Mouse (Mus musculus) forebrain, postnatal 0 days (tissue): ENCODE measurements around the gene Dpp6. TPM values are rescaled to one million over a fixed set of nuclear protein-coding genes. Genes with fewer than 3 reads are reported as not detected.

ENCODE experiments used
- ATAC-seq: fragments of 200-750 bp; cut with Nextera tagmentation; 2 replicates; pipeline ENCODE4 v1.8.0; 2017; ENCODE audit warnings: mild to moderate bottlenecking, moderate library complexity
- DNase-seq: peaks from one replicate; pipeline ENCODE4 v3.0.0-alpha.2; 2015
- H3K27ac ChIP-seq: fragments of 300-500 bp; sonication (generic); 2 replicates; pipeline ENCODE4 v1.5.1; 2014; ENCODE audit warnings: low read depth, mild to moderate bottlenecking, antibody characterized with exemption, low read length, moderate library complexity, mixed read lengths
- H3K27me3 ChIP-seq: fragments of 300-500 bp; sonication (generic); 2 replicates; pipeline ENCODE4 v1.6.1; 2014; ENCODE audit warnings: mild to moderate bottlenecking, low read length, mixed read lengths; ENCODE audit not compliant: insufficient read depth
- H3K36me3 ChIP-seq: fragments of 300-500 bp; sonication (generic); 2 replicates; pipeline ENCODE4 v1.6.1; 2014; ENCODE audit warnings: mild to moderate bottlenecking, moderate library complexity; ENCODE audit not compliant: insufficient read depth
- H3K4me1 ChIP-seq: fragments of 300-500 bp; sonication (generic); 2 replicates; pipeline ENCODE4 v1.6.1; 2014; ENCODE audit warnings: antibody characterized with exemption; ENCODE audit not compliant: insufficient read depth
- H3K4me2 ChIP-seq: fragments of 300-500 bp; sonication (generic); 2 replicates; pipeline ENCODE4 v1.6.1; 2014; ENCODE audit warnings: low read depth, mild to moderate bottlenecking, moderate library complexity
- H3K4me3 ChIP-seq: fragments of 300-500 bp; sonication (generic); 2 replicates; pipeline ENCODE4 v1.5.1; 2014; ENCODE audit warnings: low read depth, low read length, mixed read lengths
- H3K9ac ChIP-seq: fragments of 300-500 bp; sonication (generic); 2 replicates; pipeline ENCODE4 v1.6.1; 2014; ENCODE audit warnings: mild to moderate bottlenecking
- H3K9me3 ChIP-seq: fragments of 300-500 bp; sonication (generic); 2 replicates; pipeline ENCODE4 v1.6.1; 2016; ENCODE audit warnings: low read length
- CTCF ChIP-seq: sonication (generic); IDR thresholded peaks from 2 replicates; pipeline ENCODE4 v1.5.1; 2016; ENCODE audit warnings: antibody characterized with exemption, control low read depth, low read depth
- WGBS: fragments of 180-500 bp; shearing (Covaris S2); extraction: QIAGEN DNeasy Blood & Tissue Kit; methylation state at CpG from one replicate; pipeline ENCODE4 v1.1.7; 2014; 5-methylcytosine and 5-hydroxymethylcytosine counted together
- polyA plus RNA-seq: library from polyadenylated mRNA; unstranded; fragments of >200 nt; fragmentation: Nextera tagmentation; extraction: Ambion mirVana; gene quantifications from 2 replicates; pipeline ENCODE4 v1.2.1, GENCODE M21; 2015
- total RNA-seq: library from RNA; depleted of rRNA; stranded (reverse); fragments of >200 nt; gene quantifications from 2 replicates; pipeline ENCODE4 v1.2.3, GENCODE M21; 2014

The Dpp6 gene
- total and polyA plus RNA-seq, 2 experiments from 2014 or later: 58.4 to 116 TPM

- ATAC-seq: peak; percentile 75
- DNase-seq: peak; percentile 88
- Histone ChIP-seq H3K27me3 (no peaks in the 10 kb centered on the region), H3K9ac (no peak overlapping the region), H3K36me3 (no peaks in the 10 kb centered on the region), H3K9me3 (no peaks in the 10 kb centered on the region), H3K4me2 (no peak overlapping the region), H3K27ac (no peak overlapping the region), H3K4me3 (no peak overlapping the region), H3K4me1 (no peaks in the 10 kb centered on the region)
- peak; percentile 84 for TF ChIP-seq CTCF
- 29% methylated on average over 7 of the region's 7 CpGs for WGBS
Observed at GRCm38 (mm10) chr5:27615769-27616168, 798.8 kb downstream of the Dpp6 start.

GRCm38 (mm10) chr5:27621811-27622210, 804.8 kb downstream of the Dpp6 start:
- H3K36me3 ChIP-seq: no peaks in the 10 kb centered on the region
- no peak overlapping the region for H3K4me2 ChIP-seq
- no peak overlapping the region for H3K4me3 ChIP-seq
- no peak overlapping the region for H3K27ac ChIP-seq
- no peaks in the 10 kb centered on the region for H3K4me1 ChIP-seq
- no peaks in the 10 kb centered on the region for H3K9me3 ChIP-seq
- DNase-seq (no peak), ATAC-seq (no peak)
- no peak for TF ChIP-seq CTCF
- no peak overlapping the region for H3K9ac ChIP-seq
- H3K27me3 ChIP-seq: no peaks in the 10 kb centered on the region

- TF ChIP-seq CTCF: no peak
- Histone ChIP-seq H3K4me2 (no peak overlapping the region), H3K27me3 (no peaks in the 10 kb centered on the region), H3K27ac (no peak overlapping the region), H3K9me3 (no peaks in the 10 kb centered on the region), H3K4me3 (no peak overlapping the region), H3K9ac (no peak overlapping the region), H3K36me3 (no peaks in the 10 kb centered on the region), H3K4me1 (no peaks in the 10 kb centered on the region)
- ATAC-seq (no peak), DNase-seq (no peak)
- 76% methylated on average over 1 of the region's 1 CpGs for WGBS
Observed at GRCm38 (mm10) chr5:27623876-27624275, 806.9 kb downstream of the Dpp6 start.

GRCm38 (mm10) chr5:27632151-27632550, 815.1 kb downstream of the Dpp6 start:
- H3K36me3 ChIP-seq: peaks cover 15% of the 10 kb centered on the region; the same call in 1 of the 2 replicates
- H3K9me3 ChIP-seq: no peaks in the 10 kb centered on the region
- H3K27ac ChIP-seq: no peak overlapping the region
- DNase-seq (no peak), ATAC-seq (no peak)
- H3K4me2 ChIP-seq: no peak overlapping the region
- WGBS: 88% methylated on average over 2 of the region's 2 CpGs
- H3K27me3 ChIP-seq: no peaks in the 10 kb centered on the region
- H3K9ac ChIP-seq: no peak overlapping the region
- TF ChIP-seq CTCF: no peak
- no peak overlapping the region for H3K4me3 ChIP-seq
- H3K4me1 ChIP-seq: no peaks in the 10 kb centered on the region

- H3K27me3 ChIP-seq: no peaks in the 10 kb centered on the region
- H3K27ac ChIP-seq: no peak overlapping the region
- ATAC-seq (no peak), DNase-seq (no peak)
- no peaks in the 10 kb centered on the region for H3K4me1 ChIP-seq
- no peaks in the 10 kb centered on the region for H3K9me3 ChIP-seq
- 50% methylated on average over 2 of the region's 2 CpGs for WGBS
- H3K36me3 ChIP-seq: peaks cover 15% of the 10 kb centered on the region; the same call in 1 of the 2 replicates
- no peak for TF ChIP-seq CTCF
- H3K9ac ChIP-seq: no peak overlapping the region
- H3K4me3 ChIP-seq: no peak overlapping the region
- H3K4me2 ChIP-seq: no peak overlapping the region
Observed at GRCm38 (mm10) chr5:27635941-27636340, 818.9 kb downstream of the Dpp6 start.

- Histone ChIP-seq H3K9me3 (no peaks in the 10 kb centered on the region), H3K27me3 (no peaks in the 10 kb centered on the region), H3K4me1 (no peaks in the 10 kb centered on the region), H3K36me3 (no peaks in the 10 kb centered on the region; the same call in 1 of the 2 replicates), H3K27ac (no peak overlapping the region), H3K4me2 (no peak overlapping the region), H3K4me3 (no peak overlapping the region), H3K9ac (no peak overlapping the region)
- TF ChIP-seq CTCF: no peak
- no peak; the same call in 1 of the 2 replicates for ATAC-seq
- DNase-seq: no peak
- 73% methylated on average over 1 of the region's 1 CpGs for WGBS
Observed at GRCm38 (mm10) chr5:27641876-27642275, 824.9 kb downstream of the Dpp6 start.

- Histone ChIP-seq H3K9ac (no peak overlapping the region), H3K9me3 (no peaks in the 10 kb centered on the region), H3K36me3 (no peaks in the 10 kb centered on the region), H3K4me2 (no peak overlapping the region), H3K4me3 (no peak overlapping the region), H3K27me3 (no peaks in the 10 kb centered on the region), H3K4me1 (no peaks in the 10 kb centered on the region), H3K27ac (no peak overlapping the region)
- ATAC-seq (no peak; the same call in 1 of the 2 replicates), DNase-seq (peak; percentile 62)
- peak; percentile 82 for TF ChIP-seq CTCF
- 59% methylated on average over 8 of the region's 8 CpGs for WGBS
Observed at GRCm38 (mm10) chr5:27651879-27652814, 835.1 kb downstream of the Dpp6 start.
